Mouse (Mus musculus) embryonic fibroblast, embryonic 13.5 days (primary cell): ENCODE measurements around the gene Car15.

Experiments
- CTCF ChIP-seq: IDR thresholded peaks from 2 replicates; pipeline ENCODE4 v1.5.1; 2011; ENCODE audit warnings: mild to moderate bottlenecking, control low read depth, low read length, moderate library complexity, borderline replicate concordance; ENCODE audit not compliant: insufficient read depth
- POLR2A ChIP-seq: IDR thresholded peaks from 2 replicates; pipeline ENCODE4 v1.6.1; 2011; ENCODE audit warnings: low read depth, mild to moderate bottlenecking, control low read depth, low read length, moderate library complexity

GRCm38 (mm10) chr16:17833681-17834399, 4.3 kb downstream of the Car15 start:
- TF ChIP-seq POLR2A (no peak), CTCF (no peak)
